Mouse (Mus musculus): ENCODE results near the gene Pla2g4a. TPM values are rescaled to one million over a fixed set of nuclear protein-coding genes. Genes with fewer than 3 reads are reported as not detected.

Gene Pla2g4a
- polyA plus RNA-seq, 1 experiment from 2014 or later, result 6.1 TPM

DNA sequence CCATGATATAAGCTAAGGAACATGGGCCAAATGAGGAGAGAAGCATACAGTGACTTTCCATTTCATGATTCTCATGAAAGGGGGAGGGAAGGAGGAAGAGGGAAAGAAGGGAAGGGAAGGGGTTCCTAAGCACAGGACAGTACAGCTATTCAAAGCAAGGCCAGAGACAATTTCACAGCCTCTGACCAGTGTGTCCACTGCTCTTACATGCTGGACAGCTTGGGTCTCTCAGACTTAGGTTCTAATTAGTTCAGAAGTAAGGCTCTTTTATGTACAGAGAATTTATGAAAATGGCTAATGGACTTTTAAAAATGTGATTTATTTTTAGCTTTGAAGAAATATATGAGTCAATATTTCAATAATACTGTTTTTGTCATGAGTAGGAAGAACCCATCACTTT, 9.0 kb downstream of the Pla2g4a start:
- no peak overlapping the region for H3K4me2 ChIP-seq
- no peaks in the 10 kb centered on the region for H3K36me3 ChIP-seq
- ATAC-seq (ENCODE audit: extremely low read depth, insufficient number of reproducible peaks, low FRiP score, low TSS enrichment), result no peak
- no peak overlapping the region for H3K9ac ChIP-seq
- H3K4me3 ChIP-seq, result no peak overlapping the region
- peaks cover 8% of the 10 kb centered on the region for H3K4me1 ChIP-seq
- H3K27ac ChIP-seq (replicated peaks), result no peak overlapping the region
- no peaks in the 10 kb centered on the region for H3K27me3 ChIP-seq (replicated peaks)
- H3K9me3 ChIP-seq, result no peaks in the 10 kb centered on the region

DNA sequence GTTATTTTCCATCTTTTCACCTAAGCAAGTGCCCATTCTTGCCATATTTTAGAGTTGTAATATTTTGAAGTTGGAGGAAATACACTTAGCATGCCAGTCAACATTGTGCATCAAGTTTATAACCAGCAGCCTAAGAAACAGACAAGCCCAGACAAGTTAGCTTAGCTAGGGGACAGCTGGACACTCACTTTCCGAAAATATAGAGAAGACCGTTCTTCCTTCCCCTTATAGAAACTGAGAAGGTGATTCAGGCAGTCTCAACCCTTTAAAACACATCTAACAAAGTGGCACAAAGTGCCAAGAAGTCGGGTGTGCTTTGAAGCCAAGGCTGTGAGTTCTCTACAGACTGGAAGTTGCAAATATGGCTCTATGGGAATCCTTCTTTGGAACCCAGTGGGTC, 10.4 kb downstream of the Pla2g4a start:
- no peak for ATAC-seq (ENCODE audit: extremely low read depth, insufficient number of reproducible peaks, low FRiP score, low TSS enrichment)
- peaks cover 4% of the 10 kb centered on the region; the same call in 1 of the 2 replicates for H3K4me1 ChIP-seq
- no peaks in the 10 kb centered on the region for H3K27me3 ChIP-seq (replicated peaks)
- 57% methylated on average over 3 of the region's 3 CpGs for WGBS
- H3K4me3 ChIP-seq, result no peak overlapping the region
- H3K9ac ChIP-seq, result no peak overlapping the region
- H3K9me3 ChIP-seq, result no peaks in the 10 kb centered on the region
- no peaks in the 10 kb centered on the region for H3K36me3 ChIP-seq
- H3K27ac ChIP-seq (replicated peaks), result no peak overlapping the region
- H3K4me2 ChIP-seq, result no peak overlapping the region

DNA sequence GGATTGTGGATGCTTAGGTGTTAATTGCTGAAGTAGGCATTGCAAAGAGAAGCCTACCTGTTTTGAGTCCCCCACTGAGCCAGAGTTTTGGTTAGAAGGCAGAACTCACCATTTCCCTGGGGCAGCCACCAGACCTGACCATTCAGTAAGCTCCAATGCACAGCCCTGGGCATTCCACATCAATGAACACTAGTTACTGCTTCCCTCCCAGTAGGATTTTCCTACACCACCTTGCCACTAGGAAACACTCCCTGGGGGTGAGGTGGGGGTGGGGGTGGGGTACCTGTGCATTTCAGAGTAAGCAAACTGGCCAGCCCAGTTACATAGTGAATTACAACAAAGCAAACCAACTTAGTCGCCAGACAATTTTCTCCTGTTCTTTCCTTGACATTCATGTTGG, 10.8 kb downstream of the Pla2g4a start:
- Histone ChIP-seq H3K9ac (no peak overlapping the region), H3K36me3 (no peaks in the 10 kb centered on the region), H3K27ac (replicated peaks) (no peak overlapping the region), H3K4me1 (0 out of 2 replicates have a peak, but pooled peaks cover under 1% of the 10 kb centered on the region), H3K9me3 (no peaks in the 10 kb centered on the region), H3K27me3 (replicated peaks) (no peaks in the 10 kb centered on the region), H3K4me3 (no peak overlapping the region), H3K4me2 (no peak overlapping the region)
- no peak for ATAC-seq (ENCODE audit: extremely low read depth, insufficient number of reproducible peaks, low FRiP score, low TSS enrichment)
- WGBS, result 72% methylated on average over 1 of the region's 1 CpGs

DNA sequence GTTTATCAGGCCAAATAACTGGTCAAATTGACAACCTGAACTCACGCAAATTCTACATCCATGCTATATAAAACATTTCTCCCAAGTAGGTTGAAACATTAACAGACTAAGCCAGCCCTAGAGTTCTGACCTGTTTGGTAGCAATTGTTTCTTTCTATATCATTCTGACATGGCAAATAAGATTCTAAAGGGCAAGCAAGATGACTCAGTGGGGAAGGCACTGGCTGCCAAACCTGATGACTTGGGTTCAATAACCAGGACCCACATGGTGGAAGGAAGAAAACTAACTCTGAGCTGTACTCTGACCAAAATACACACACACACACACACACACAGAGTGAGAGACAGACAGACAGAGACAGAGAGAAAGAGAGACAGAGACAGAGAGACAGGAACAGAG, 11.8 kb downstream of the Pla2g4a start:
- H3K27ac ChIP-seq (replicated peaks), result no peak overlapping the region
- 77% methylated on average over 1 of the region's 1 CpGs for WGBS
- H3K4me2 ChIP-seq, result no peak overlapping the region
- H3K36me3 ChIP-seq, result no peaks in the 10 kb centered on the region
- no peaks in the 10 kb centered on the region for H3K4me1 ChIP-seq
- H3K9me3 ChIP-seq, result no peaks in the 10 kb centered on the region
- no peak overlapping the region for H3K9ac ChIP-seq
- no peak for ATAC-seq (ENCODE audit: extremely low read depth, insufficient number of reproducible peaks, low FRiP score, low TSS enrichment)
- H3K4me3 ChIP-seq, result no peak overlapping the region
- no peaks in the 10 kb centered on the region for H3K27me3 ChIP-seq (replicated peaks)

DNA sequence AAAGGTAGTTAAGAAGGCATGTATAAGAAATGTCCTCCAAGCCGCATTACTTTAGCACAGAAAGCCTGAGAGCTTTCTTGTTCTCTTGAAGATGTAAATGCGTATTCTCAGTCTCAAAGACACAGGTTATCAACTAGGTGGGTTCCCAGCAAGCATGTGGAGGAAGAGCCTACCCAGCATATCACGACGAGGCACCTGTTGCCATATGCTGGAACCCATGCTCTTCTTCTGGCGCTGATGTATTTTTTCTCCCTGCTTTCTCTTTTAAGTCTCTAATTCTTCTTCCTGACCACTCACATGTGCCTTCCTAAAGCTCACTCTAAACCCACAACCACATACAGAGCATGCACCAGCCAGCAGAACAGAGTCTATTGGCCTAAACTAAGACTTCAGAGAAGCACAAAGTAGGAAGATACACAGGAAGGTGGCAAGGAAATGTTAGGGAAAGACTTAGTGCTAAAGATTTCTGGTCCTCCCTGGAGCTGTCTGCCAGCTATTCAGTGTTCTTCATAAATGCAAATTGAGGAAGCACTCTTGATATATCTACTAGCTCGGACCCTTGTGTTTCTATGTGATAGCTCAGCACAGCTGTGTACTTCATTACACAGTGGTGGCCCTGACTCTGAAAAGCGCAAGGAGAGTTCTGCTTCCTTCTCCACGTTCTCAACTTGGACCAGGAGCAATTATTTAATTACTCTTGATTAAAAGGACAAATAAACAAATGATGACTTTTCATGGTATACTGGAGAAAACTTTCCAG, 12.8 kb downstream of the Pla2g4a start:
- H3K4me3 ChIP-seq, result no peak overlapping the region
- H3K27me3 ChIP-seq (replicated peaks), result no peaks in the 10 kb centered on the region
- no peak overlapping the region for H3K4me2 ChIP-seq
- H3K9ac ChIP-seq, result no peak overlapping the region
- H3K9me3 ChIP-seq, result no peaks in the 10 kb centered on the region
- H3K4me1 ChIP-seq, result no peaks in the 10 kb centered on the region
- H3K36me3 ChIP-seq, result no peaks in the 10 kb centered on the region
- no peak for ATAC-seq (ENCODE audit: extremely low read depth, insufficient number of reproducible peaks, low FRiP score, low TSS enrichment)
- WGBS, result 78% methylated on average over 8 of the region's 8 CpGs
- H3K27ac ChIP-seq (replicated peaks), result no peak overlapping the region

DNA sequence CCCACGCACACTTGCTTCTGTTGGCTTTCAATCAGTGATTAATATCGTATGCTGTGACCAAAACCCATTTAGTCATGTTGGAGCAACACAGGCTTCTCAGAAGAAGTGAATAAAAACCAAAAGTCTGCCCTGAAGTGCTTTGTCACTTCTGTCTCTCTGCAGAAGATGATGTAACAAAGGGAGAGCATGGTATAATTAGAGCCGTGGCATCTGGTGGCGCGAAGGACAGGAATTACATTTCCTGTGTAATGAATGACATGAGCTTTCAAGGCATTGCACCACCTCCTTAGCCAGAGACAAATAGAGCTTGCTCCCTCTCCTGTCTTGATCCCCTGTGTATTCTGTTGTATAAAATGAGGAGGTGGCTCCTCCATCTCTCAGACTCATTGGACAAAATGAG, 14.1 kb downstream of the Pla2g4a start:
- no peak overlapping the region for H3K4me2 ChIP-seq
- WGBS, result 62% methylated on average over 5 of the region's 5 CpGs
- H3K27ac ChIP-seq (replicated peaks), result no peak overlapping the region
- H3K36me3 ChIP-seq, result no peaks in the 10 kb centered on the region
- ATAC-seq (ENCODE audit: extremely low read depth, insufficient number of reproducible peaks, low FRiP score, low TSS enrichment), result no peak
- H3K4me1 ChIP-seq, result no peaks in the 10 kb centered on the region
- H3K27me3 ChIP-seq (replicated peaks), result no peaks in the 10 kb centered on the region
- no peaks in the 10 kb centered on the region for H3K9me3 ChIP-seq
- no peak overlapping the region for H3K9ac ChIP-seq
- H3K4me3 ChIP-seq, result no peak overlapping the region

DNA sequence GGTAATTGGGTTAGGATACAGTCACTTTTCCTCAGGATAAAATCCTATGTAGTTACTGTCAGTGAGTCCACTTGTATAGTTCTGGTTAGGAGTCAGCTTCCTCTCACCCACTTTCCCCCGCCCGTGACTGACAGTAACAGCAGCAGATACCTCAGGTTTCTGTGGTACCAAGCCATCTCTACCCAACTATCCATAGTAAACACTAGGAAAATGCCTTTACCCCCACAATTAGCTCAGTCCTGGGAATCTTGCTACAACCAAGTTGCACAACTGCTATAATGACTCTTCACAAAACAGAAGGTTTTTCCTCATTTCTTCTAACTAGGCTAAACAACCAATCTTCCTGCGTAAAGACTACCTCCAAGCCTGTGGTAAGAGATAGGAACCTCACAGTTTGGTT, 14.7 kb downstream of the Pla2g4a start:
- Histone ChIP-seq H3K27me3 (replicated peaks) (no peaks in the 10 kb centered on the region), H3K4me2 (no peak overlapping the region), H3K27ac (replicated peaks) (no peak overlapping the region), H3K4me1 (no peaks in the 10 kb centered on the region), H3K9me3 (no peaks in the 10 kb centered on the region), H3K9ac (no peak overlapping the region), H3K4me3 (no peak overlapping the region), H3K36me3 (no peaks in the 10 kb centered on the region)
- no peak for ATAC-seq (ENCODE audit: extremely low read depth, insufficient number of reproducible peaks, low FRiP score, low TSS enrichment)
- 81% methylated on average over 3 of the region's 3 CpGs for WGBS

DNA sequence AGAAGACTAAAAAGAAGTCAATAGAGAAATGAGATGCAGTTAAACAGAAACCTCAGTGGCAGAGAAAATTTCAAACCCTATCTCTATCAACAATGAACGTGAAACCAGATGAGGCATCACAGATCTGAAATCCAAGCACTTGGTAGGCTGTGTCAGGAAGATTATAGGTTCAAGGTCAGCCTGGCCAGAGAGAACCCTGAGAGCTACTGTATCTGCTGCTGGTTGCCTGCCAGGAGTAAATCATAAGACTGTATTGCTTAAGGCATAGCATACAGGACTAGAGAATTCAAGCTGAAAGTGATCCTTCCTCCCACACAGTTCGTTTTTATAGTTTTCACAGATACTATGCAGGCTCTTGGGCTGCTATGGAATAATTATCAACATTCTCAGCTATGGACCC, 17.5 kb downstream of the Pla2g4a start:
- no peak overlapping the region for H3K4me2 ChIP-seq
- no peaks in the 10 kb centered on the region for H3K27me3 ChIP-seq (replicated peaks)
- no peaks in the 10 kb centered on the region for H3K4me1 ChIP-seq
- H3K9ac ChIP-seq, result no peak overlapping the region
- H3K4me3 ChIP-seq, result no peak overlapping the region
- H3K27ac ChIP-seq (replicated peaks), result no peak overlapping the region
- H3K9me3 ChIP-seq, result no peaks in the 10 kb centered on the region
- WGBS, result 46% methylated on average over 2 of the region's 2 CpGs
- H3K36me3 ChIP-seq, result no peaks in the 10 kb centered on the region
- ATAC-seq (ENCODE audit: extremely low read depth, insufficient number of reproducible peaks, low FRiP score, low TSS enrichment), result no peak

DNA sequence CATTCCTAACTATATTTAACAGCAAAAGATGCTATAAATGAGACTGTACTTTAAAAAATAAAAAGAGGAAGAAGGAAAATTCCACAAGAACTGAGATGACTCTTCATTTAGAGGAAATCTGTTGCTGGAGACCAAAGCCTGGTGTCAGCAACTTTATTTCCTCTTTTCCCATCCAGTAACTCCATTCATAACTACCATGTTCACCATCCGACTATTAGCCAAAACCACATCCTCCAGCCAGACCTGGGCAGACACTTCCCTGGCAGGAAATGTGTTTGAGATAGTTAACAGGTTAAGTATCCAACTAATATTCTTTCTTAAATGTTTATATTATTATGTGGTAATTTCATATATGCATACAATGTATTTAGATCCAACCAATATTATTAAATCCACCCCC, 20.8 kb downstream of the Pla2g4a start:
- Histone ChIP-seq H3K9ac (no peak overlapping the region), H3K9me3 (no peaks in the 10 kb centered on the region), H3K36me3 (no peaks in the 10 kb centered on the region), H3K4me1 (no peaks in the 10 kb centered on the region), H3K4me3 (no peak overlapping the region), H3K4me2 (no peak overlapping the region), H3K27ac (replicated peaks) (no peak overlapping the region), H3K27me3 (replicated peaks) (no peaks in the 10 kb centered on the region)
- WGBS, result 67% methylated on average over 1 of the region's 1 CpGs
- ATAC-seq (ENCODE audit: extremely low read depth, insufficient number of reproducible peaks, low FRiP score, low TSS enrichment), result no peak

DNA sequence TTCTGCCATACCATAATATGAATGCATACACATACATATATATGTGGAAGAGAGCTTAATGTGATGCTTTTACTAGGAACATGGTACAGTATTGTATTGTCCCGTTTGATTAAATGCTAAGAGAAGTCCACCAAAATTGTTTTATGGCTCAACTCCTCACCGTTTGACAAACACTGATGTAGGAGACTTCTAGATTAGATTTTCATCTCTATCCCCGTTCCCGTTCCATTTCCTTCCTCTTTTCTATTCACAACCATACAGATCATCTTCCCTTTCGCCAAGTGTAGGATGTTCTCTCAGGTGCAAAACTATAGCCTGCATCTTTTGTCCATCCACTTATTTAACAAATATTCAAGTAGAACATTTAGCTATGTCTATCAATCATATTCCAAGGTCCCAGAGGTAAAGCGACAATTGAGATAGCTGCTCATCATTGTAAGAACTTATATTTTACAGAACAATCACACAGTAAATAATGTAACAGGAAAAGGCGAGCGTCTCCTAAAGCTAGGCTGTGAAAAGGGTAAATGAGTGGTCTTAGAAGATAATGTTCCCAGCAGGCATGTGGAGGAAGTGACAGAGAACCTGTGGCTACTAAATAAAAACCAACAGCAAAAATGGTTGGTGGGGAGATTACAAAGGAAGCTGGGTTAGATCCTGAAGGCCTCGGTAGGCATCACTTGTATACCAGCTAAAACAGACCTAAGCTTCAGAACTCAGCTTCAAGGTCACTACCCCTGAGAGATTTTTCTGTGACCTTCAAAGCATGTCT, 21.6 kb downstream of the Pla2g4a start:
- no peak overlapping the region for H3K4me3 ChIP-seq
- no peak overlapping the region for H3K27ac ChIP-seq (replicated peaks)
- no peaks in the 10 kb centered on the region for H3K9me3 ChIP-seq
- WGBS, result 66% methylated on average over 9 of the region's 9 CpGs
- H3K27me3 ChIP-seq (replicated peaks), result no peaks in the 10 kb centered on the region
- H3K4me2 ChIP-seq, result no peak overlapping the region
- ATAC-seq (ENCODE audit: extremely low read depth, insufficient number of reproducible peaks, low FRiP score, low TSS enrichment), result no peak
- no peaks in the 10 kb centered on the region for H3K4me1 ChIP-seq
- H3K36me3 ChIP-seq, result no peaks in the 10 kb centered on the region
- H3K9ac ChIP-seq, result no peak overlapping the region

DNA sequence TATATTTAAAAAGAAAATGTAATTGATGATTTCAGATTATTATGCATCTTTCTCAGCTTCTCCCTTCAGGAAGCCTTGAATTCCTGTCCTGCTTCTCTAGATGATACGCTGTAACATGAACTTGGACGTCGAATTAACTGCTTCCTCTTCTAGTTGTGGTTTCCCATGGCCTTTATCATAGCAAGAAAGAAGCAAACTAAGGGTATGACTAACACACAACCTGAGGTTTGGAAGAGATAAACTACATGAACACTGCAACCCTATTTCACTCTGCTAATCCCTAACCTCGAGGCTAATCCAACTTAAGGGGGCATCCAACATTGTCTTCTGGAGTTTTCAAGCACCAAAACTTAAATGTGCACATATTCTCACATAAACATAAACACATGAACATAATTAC, 23.3 kb downstream of the Pla2g4a start:
- H3K27ac ChIP-seq (replicated peaks), result no peak overlapping the region
- H3K27me3 ChIP-seq (replicated peaks), result no peaks in the 10 kb centered on the region
- H3K4me1 ChIP-seq, result no peaks in the 10 kb centered on the region
- no peak overlapping the region for H3K9ac ChIP-seq
- no peak overlapping the region for H3K4me2 ChIP-seq
- 68% methylated on average over 4 of the region's 4 CpGs for WGBS
- no peak overlapping the region for H3K4me3 ChIP-seq
- H3K36me3 ChIP-seq, result no peaks in the 10 kb centered on the region
- no peak for ATAC-seq (ENCODE audit: extremely low read depth, insufficient number of reproducible peaks, low FRiP score, low TSS enrichment)
- no peaks in the 10 kb centered on the region for H3K9me3 ChIP-seq

DNA sequence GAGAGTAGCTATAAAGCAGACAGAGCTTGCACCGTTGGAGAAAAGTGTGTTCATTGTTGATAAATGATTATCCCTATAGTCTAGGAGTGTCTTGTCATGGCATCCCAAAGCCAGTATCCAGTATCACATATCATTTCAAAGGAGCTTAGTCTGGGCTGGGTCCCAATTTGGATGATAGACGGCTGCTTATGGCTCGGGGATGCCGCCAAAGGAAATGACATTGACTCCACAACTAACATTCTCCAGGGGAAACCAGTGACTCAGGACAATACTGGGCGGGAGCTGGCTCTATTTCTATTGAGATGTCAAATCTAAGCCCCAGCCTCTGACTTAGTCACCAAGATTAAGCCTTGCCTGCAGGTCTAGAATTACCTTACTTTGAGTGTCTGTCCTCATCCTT, 31.9 kb downstream of the Pla2g4a start:
- no peaks in the 10 kb centered on the region for H3K4me1 ChIP-seq
- WGBS, result 78% methylated on average over 5 of the region's 5 CpGs
- no peak overlapping the region for H3K9ac ChIP-seq
- H3K36me3 ChIP-seq, result no peaks in the 10 kb centered on the region
- H3K4me3 ChIP-seq, result no peak overlapping the region
- H3K9me3 ChIP-seq, result no peaks in the 10 kb centered on the region
- no peak overlapping the region for H3K27ac ChIP-seq (replicated peaks)
- H3K4me2 ChIP-seq, result no peak overlapping the region
- no peak for ATAC-seq (ENCODE audit: extremely low read depth, insufficient number of reproducible peaks, low FRiP score, low TSS enrichment)
- H3K27me3 ChIP-seq (replicated peaks), result no peaks in the 10 kb centered on the region
